Mouse (Mus musculus): ENCODE results near the gene St6galnac3.
"Not testable (repeated sequence)": the region's sequence is repeated elsewhere in the genome, so short reads cannot be mapped to it uniquely, and the experiment has no call there.

Gene St6galnac3

GRCm38 (mm10) chr3:153414132-153414531 lies 310.8 kb downstream of the St6galnac3 start:
- no peak for DNase-seq (ENCODE audit: low spot score in 2 of 2)

- DNase-seq (ENCODE audit: low spot score in 2 of 2), result no peak
Measured at GRCm38 (mm10) chr3:153409286-153409685, 315.7 kb downstream of the St6galnac3 start.

- DNase-seq (ENCODE audit: low spot score in 2 of 2), result no peak
Measured at GRCm38 (mm10) chr3:153408361-153408760, 316.6 kb downstream of the St6galnac3 start.

GRCm38 (mm10) chr3:153407698-153408097 lies 317.3 kb downstream of the St6galnac3 start:
- DNase-seq (ENCODE audit: low spot score in 2 of 2), result no peak

- no peak for DNase-seq (ENCODE audit: low spot score in 2 of 2)
Measured at GRCm38 (mm10) chr3:153406858-153407257, 318.1 kb downstream of the St6galnac3 start.

GRCm38 (mm10) chr3:153406220-153406619 lies 318.8 kb downstream of the St6galnac3 start:
- no peak for DNase-seq (ENCODE audit: low spot score in 2 of 2)

GRCm38 (mm10) chr3:153405643-153406042 lies 319.3 kb downstream of the St6galnac3 start:
- no peak for DNase-seq (ENCODE audit: low spot score in 2 of 2)

GRCm38 (mm10) chr3:153400259-153400658 lies 324.7 kb downstream of the St6galnac3 start:
- DNase-seq (ENCODE audit: low spot score in 2 of 2), result no peak

- DNase-seq (ENCODE audit: low spot score in 2 of 2), result no peak
Measured at GRCm38 (mm10) chr3:153399574-153399973, 325.4 kb downstream of the St6galnac3 start.

- DNase-seq (ENCODE audit: low spot score in 2 of 2), result no peak
Measured at GRCm38 (mm10) chr3:153397726-153398125, 327.2 kb downstream of the St6galnac3 start.

- peak; percentile 28 to 37 for DNase-seq (ENCODE audit: low spot score in 2 of 2)
Measured at GRCm38 (mm10) chr3:153396375-153397068, 328.5 kb downstream of the St6galnac3 start.

GRCm38 (mm10) chr3:153395351-153395750 lies 329.6 kb downstream of the St6galnac3 start:
- no peak for DNase-seq (ENCODE audit: low spot score in 2 of 2)

- no peak for DNase-seq (ENCODE audit: low spot score in 2 of 2)
Measured at GRCm38 (mm10) chr3:153394751-153395150, 330.2 kb downstream of the St6galnac3 start.

GRCm38 (mm10) chr3:153394224-153394623 lies 330.8 kb downstream of the St6galnac3 start:
- DNase-seq (ENCODE audit: low spot score in 2 of 2), result no peak

- not testable (repeated sequence) for DNase-seq (ENCODE audit: low spot score in 2 of 2)
Measured at GRCm38 (mm10) chr3:153391451-153391850, 333.5 kb downstream of the St6galnac3 start.

GRCm38 (mm10) chr3:153384651-153385050 lies 340.3 kb downstream of the St6galnac3 start:
- DNase-seq (ENCODE audit: low spot score in 2 of 2), result not testable (repeated sequence)

GRCm38 (mm10) chr3:153383656-153384055 lies 341.3 kb downstream of the St6galnac3 start:
- DNase-seq (ENCODE audit: low spot score in 2 of 2), result no peak

GRCm38 (mm10) chr3:153365057-153365755 lies 359.8 kb downstream of the St6galnac3 start:
- DNase-seq (ENCODE audit: low spot score in 2 of 2), result no peak

GRCm38 (mm10) chr3:153364366-153364765 lies 360.6 kb downstream of the St6galnac3 start:
- DNase-seq (ENCODE audit: low spot score in 2 of 2), result no peak

GRCm38 (mm10) chr3:153359966-153360365 lies 365.0 kb downstream of the St6galnac3 start:
- no peak for DNase-seq (ENCODE audit: low spot score in 2 of 2)

GRCm38 (mm10) chr3:153356071-153356470 lies 368.9 kb downstream of the St6galnac3 start:
- no peak for DNase-seq (ENCODE audit: low spot score in 2 of 2)

GRCm38 (mm10) chr3:153354988-153355297 lies 370.0 kb downstream of the St6galnac3 start:
- DNase-seq (ENCODE audit: low spot score in 2 of 2), result no peak

Measured in frontal cortex, postnatal 36 days (tissue).